Mouse (Mus musculus) heart, postnatal 0 days (tissue): Measurements from ENCODE around the gene Hsd17b1.

Experiments
- CTCF ChIP-seq: IDR thresholded peaks from 2 replicates; pipeline ENCODE4 v1.5.1; 2016; ENCODE audit warnings: antibody characterized with exemption, control low read depth, low read depth
- EP300 ChIP-seq: IDR thresholded peaks from 2 replicates; pipeline ENCODE4 v1.6.1; 2016; ENCODE audit warnings: antibody characterized with exemption, low read depth

GRCm38 (mm10) chr11:101055418-101055817 lies 22.8 kb upstream of the Hsd17b1 start:
- TF ChIP-seq EP300 (no peak), CTCF (no peak)
